Mouse (Mus musculus): Measurements from ENCODE around the gene Arl5a.

DNA sequence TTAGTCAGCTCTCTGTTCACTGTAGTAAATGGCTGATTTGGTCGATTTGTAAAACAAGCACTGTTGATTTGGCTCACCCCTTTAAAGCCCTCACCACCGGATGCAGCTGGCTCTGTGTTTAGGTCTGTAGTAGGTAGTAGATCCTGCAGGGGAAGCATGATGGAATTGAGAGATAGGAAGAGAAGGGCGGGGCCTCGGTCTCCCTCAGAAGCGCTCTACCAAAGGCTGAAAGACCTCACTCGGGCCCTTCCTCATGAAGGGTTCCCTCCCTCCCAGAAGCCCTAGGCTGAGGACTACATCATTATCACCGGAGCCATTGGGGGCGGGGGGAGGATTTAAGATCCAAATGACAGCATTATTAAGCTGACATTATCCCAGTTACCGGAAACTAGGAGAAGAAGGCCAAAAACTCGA, 45.8 kb downstream of the Arl5a start:
- TF ChIP-seq EP300 (IDR thresholded peaks at IDR 0.05; ENCODE audit: insufficient read depth, low read depth, low read length) (no peak), POLR2A (IDR thresholded peaks at IDR 0.05; ENCODE audit: insufficient read depth, low read depth, low read length) (no peak)
